Mouse (Mus musculus) megakaryocyte, adult 5-6 weeks (primary cell): ENCODE data around the gene Tbc1d24. TPM values are rescaled to one million over a fixed set of nuclear protein-coding genes. Genes with fewer than 3 reads are reported as not detected.

Experiments
- ATAC-seq: 2 replicates; pipeline ENCODE4 v1.8.0; 2016; ENCODE audit warnings: mild to moderate bottlenecking, inconsistent platforms; ENCODE audit not compliant: poor library complexity, severe bottlenecking
- total RNA-seq, 2 experiments: library from RNA; stranded (forward) in 1 of 2; stranded (reverse) in 1 of 2; fragments of 153-499, 151-499 nt in 1 of 2; fragments of 221-1000, 200-1000 nt in 1 of 2; gene quantifications; 2 replicates each; pipeline versions ENCODE4 v1.2.3 to v1.2.4; 2015 to 2017

Tbc1d24 gene
- total RNA-seq, 2 experiments from 2014 or later, result 4.6 to 5.5 TPM

DNA sequence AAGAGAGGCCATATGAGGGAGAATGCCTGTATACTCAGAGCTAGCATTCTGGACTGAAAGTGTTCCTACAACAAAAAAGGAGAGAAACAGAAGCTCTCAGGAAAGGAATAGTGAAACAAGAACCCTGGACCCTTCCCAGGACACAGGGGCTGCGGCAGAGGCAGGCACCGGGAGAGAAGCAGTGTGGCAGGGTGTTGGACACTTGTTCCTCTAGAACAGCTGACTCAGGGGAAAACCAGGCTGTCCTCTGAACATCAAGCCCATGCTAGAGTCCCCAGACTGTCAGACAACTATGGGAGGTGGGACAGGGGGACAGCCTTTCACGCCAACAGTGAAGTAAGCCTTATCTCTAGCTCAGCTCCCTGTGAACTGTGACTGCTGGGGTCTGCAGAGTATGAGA, 5.2 kb upstream of the Tbc1d24 start:
- no peak for ATAC-seq

DNA sequence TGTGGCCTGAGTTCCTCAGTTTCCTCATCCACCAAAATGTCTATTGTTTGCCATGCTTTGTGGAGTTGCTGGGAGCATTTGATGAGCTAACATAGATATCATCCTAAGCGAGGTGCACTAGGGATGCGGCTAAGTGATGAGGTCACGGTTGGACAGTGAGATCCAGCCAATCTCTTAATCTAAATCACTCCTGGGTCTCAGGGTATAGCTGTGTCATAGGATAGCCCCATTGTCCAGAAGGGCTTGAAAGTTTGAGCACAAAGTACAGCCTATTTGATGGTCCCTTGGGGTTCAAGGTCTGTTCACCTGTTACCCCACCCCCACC, 4.5 kb upstream of the Tbc1d24 start:
- ATAC-seq, result no peak

DNA sequence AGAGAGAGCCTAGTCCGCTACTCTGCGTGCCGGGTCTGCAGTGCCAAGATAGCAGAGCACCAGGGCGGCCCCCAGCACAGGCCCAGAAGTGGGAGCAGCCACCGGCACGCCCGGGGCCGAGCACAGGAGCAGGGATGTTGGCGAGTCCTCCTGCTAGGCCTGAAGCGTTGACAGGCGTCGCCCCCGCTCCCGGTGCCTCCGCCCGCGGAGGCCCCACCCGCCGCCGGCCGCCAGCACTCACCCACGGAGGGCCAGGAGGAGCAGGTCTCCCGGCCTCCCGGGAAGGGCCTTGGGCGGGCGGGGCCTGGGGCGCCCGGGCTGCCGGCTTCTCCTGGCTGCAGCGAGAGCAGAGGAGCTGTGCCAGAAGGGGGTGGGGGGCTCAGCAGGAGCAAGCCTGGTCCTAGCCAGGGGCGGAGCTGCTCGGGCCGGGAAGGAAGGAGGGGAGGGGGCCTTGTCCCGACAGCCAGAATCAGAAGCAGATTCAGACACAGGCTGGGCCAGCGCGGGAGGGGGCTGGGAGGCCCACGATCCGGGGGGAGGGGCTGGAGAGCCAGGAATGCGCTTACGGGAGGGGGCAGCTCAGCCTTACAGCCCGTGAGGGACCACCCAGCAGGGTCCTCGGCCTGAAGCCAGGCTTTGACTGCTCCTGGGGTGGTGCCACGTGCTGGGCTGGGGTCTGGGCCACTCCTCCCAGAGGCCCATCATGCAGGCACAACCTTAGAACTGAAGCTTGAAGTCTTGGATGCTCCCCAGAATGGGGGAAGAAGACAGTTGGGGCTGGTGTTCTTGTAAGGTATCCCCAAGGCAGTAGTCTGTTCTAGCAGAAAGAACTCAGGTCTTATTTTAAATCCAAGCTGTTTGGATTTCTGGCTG, 3.9 kb upstream of the Tbc1d24 start, which contains the start of gene Ntn3:
TSS of gene Ntn3 (minus strand) at position 489 of the 873 bp plus-strand sequence.
- ATAC-seq, result no peak

DNA sequence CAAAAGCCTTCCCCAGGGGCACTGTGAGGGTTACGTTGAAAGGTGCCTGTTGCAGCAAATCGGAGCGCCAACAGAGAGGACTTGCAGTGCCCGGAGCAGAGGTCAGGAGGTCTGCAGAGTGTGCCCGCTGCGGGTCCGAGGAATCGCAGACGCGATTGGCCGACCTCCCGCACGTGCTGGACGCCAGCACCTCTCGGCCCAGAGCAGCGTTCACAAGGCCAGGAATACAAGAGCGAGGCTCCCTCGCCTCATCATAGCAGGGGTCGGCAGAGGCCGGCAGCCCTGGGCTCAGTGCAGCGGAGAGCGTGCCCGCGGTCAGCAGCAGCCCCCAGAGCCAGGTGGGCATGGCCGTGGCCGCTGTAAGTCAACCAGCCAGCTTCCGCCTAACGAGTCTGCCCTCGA, 3.3 kb upstream of the Tbc1d24 start:
- ATAC-seq, result peak; percentile 22; the same call in 1 of the 2 replicates

DNA sequence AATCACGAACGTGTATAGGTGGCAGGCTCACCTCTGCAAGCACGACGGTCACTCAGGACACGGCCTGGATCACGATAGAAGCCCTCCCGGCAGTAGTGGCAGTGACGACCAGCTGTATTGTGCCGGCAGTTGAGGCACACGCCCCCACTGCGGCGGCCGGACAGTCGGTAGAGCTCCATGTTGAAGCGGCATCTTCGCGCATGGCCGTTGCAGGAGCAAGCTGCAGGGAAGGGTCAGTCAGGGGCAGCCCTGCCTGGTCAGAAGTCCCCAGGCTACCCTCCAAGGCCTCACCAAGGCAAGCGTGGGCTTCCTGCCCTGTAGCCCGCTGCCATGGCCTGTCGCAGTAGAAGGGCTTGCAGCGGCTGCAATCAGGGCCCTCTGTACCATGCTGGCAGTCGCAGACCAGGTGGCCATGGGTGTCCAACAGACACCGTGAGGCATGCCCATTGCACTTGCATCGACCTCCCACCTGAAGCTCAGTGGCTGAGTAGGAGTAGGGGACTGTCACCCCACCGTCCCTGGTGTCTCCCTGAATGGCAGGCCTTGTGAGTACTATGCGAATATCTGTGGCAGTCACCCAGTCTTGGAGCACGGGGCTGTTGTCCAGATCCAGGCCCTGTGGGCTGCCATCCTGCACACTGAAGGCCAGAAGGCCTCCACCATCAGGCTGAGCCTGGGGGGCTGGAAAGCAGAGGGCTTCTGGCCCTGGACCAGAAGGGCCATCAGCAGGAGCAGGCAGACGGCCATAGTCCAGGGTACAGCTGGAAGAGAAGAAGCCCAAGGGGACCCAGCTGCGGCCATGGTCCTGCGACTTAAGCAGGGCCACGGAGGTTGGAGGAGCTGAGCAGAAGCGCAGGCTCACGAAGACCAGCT, 2.6 kb upstream of the Tbc1d24 start:
- ATAC-seq, result no peak

DNA sequence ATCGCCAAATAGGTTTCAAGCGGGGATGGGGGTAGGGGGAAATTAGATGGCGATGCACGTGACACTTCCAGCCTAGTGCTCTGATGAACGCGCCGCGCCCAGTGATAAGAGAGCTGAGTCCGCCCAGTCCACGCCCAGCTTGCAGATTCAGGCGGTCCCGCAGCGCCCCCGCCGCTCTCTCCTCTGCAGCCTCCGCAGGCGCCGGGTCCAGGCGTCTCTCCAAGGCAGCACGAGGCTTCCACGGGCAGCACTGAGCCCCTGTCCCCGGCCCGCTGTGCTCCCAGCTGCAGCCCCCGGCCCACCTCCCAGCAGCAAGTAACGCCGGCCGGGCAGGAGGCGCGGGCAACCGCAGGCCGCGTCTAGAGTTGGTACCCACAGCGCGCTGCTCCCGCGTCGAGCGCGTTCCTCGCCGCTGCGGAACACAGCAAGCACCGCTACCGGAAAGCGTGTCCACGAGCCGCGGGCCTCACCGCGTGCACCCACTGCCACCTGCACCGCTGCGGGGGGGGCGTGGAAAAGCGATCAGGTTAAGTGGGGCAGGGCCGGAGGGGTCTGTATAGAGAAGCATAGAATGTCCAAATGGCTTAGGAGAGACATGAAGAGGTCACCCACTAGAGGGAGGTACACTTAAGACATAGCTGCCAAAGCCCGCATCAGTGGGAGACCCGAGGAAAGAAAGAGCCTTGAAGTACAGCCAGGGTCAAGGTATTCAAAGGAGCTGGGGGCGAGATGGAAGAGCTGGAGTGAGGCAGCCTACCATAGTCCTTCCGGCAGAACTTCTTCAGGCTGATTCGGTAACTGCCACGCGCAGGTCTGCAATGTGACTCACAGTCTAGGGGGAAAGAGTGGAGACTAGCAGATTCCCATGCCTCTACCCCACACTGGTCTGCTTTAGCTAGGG, 1.3 kb upstream of the Tbc1d24 start:
- peak; percentile 49 for ATAC-seq

DNA sequence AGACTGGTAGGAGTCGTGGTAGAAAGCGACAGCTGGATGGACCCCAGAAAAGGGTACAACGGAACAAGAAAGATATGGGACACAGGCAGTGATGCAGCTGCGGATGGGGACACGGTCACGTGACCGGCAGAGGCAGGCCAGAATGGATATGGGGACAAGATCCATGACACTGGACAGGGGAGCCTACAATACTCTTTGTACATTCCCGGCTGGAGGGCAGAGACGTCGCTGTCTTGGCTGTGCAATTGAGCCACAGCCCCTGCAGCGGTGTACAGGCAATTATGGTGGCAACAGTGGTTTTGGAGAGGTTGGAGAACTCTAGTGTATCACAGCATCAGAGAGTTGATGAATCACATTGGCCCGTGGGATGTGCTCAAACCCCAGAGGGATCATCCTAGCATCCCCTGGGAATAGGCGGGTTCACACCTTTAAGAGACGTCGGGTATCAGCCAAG, 573 bp upstream of the Tbc1d24 start:
- peak; percentile 17 for ATAC-seq

DNA sequence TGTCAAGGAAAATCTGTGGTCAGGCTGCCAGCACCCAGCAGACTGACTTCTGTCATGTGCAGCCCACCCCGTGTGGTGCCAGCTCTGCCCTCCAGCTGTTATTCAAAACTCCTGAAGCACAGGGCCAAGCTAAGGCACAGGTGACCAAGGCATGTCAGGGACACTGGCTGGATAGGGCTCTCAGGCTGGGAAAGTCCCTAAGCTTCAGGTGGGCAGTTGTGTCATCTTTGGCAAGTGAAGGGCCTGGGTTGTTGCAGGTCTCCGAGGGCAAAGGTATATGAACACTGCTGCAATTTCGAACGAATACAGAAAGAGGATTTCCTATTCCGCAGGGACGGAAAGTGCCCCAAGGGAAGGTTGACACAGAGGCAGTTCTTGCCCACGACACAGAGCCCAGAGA, 516 bp downstream of the Tbc1d24 start:
- no peak for ATAC-seq

DNA sequence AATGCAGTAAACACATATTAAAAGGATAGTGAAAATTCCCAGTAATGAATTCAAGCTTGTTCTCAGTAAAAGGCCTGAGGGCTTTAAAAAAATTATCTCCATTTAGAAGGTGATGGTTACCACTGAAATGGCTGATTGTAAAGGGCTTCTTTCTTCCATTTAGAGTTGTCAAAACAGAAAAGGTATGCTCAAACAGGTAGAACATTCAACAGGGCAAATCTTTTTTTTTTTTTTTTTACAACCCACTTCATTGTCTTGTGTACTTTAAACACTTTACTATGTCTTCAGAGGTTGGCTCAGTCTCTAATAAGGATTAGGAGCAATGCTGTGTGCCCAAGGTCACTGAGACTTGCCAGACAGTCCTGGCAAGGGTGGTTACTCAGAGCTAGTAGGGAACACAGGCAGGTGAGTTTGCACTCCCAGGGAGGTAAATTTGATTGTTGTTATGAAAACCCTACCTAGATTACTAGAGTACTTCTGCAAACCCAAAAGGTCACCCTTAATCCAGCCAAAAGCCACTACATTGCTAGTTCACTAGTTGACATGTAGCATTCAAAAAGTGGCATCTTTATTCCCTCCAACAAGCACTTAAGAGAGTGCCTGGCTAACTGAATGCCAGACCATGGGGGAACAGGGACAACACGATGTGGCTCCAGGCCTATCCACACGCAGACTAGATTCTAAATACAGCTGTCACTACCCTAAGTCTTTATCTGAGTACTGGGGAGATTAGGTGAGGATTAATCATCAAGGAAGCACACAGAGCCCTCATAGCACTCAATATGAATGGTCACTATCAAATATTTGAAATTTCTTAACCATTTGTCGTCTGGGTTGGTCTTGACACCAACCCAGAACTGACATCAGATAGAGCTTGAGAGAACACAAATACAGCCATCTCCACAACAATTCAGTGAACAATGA, 1.5 kb downstream of the Tbc1d24 start:
- ATAC-seq, result no peak

DNA sequence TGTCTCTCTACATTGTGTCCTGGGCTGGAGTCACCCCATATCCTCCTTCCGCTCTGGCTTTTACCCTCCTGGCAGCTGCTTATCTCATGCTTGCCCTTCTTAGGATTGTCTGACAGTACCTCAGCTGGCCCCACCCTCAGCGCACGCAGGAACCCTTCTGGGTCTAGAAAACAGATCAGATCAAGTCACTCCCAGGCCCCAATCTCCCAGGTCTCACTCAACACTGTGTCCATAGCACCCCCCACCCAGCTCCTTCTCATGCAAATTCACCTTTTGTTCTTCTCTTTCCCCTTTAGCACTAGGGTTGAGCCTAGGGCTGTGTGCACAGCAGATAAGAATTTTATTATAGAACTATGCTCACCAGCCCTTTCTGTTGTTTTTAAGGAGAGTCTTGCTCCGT, 2.3 kb downstream of the Tbc1d24 start:
- no peak for ATAC-seq

DNA sequence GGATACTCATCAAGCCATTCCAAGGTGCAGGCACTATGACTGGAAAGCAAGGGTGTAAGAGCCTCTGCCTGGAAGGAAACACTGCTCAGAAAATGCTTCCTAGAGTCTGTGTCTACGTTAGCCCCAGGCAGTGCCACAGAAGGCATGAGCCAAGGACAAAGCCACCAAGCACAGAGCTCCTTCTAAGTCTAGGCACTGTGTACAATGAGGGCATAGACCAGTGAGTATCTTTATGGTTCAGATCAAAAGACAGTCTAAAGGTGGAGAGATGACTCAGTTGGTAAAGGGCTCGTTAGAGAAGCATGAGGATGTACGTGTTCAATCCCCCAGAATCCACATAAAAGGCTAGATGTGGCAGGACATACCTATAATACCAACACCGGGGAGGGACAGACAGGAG, 4.3 kb downstream of the Tbc1d24 start:
- no peak for ATAC-seq

DNA sequence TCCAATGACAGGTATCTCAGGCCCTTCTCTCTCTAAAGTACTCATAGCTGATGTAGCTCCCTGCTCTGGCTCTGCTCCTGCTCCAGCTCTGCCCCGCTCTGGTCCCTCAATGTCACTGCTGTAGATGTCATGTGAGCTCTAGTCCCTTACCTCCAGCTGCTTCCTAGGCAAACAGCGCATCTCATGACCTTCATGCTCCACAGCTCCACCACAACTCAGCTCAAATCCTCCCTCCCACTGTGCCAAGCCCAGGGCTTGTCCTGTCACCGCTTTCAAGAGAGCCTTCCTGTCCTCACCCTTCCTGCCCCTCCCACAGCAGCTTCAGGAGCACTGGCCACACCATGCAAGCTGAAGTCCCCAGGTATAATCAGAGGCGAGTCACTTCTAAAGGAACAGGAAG, 5.6 kb downstream of the Tbc1d24 start:
- ATAC-seq, result no peak

DNA sequence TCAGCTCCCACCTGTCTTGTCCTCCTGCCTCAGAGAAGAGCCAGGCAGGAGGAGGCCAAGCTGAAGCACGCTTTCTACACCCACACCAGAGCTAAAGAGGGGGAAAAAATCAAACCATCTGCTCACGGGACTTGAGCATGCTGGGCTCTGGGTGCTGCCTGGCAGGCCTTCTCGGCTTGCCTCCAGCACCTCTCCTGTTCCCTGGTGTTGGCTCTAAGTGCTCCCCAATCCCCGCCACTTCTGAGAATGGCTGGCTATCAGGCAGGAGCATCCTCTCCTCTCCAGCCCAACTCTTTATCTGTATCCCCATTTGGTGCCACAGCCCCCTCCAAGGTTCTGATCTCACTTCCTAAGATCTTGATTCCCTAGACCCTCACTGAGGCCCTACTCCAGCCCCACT, 6.1 kb downstream of the Tbc1d24 start:
- ATAC-seq, result no peak

DNA sequence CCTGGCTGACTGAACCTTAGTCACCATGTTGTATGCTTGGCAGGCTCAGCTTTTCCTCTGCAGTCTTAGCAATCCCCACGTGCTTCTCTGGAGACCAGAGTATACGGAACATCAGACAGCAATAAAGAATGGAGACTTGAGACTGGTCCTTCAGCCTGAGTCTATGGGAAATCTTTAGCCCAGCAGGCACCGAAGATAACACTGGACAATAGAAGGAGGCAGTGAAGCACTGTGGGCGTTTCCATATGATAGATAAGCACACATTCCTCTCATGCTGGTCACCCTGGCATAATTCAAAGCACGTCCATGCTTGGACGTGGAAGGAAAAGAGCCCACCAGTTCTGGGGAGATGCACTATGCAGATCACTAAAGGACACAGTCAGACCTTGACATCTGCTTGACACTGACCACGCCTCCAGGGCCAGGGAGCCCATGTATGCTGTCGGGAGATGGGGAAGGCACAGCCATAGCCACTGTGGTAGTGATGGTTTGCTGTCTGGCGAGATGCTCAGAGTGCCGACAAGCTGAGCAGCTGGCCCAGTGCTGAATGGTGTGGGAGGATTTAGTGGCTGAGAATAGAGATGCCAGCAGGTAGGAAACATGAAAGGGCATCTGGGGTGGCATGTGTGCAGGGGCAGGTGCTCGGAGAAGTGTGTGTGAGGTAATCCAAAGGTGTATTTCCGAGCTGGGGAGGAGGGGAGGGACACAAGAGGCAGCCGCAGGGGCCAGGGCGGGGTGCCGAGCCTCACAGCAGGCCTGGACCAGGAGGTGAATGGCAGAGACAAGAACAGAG, 8.1 kb downstream of the Tbc1d24 start:
- ATAC-seq, result no peak

DNA sequence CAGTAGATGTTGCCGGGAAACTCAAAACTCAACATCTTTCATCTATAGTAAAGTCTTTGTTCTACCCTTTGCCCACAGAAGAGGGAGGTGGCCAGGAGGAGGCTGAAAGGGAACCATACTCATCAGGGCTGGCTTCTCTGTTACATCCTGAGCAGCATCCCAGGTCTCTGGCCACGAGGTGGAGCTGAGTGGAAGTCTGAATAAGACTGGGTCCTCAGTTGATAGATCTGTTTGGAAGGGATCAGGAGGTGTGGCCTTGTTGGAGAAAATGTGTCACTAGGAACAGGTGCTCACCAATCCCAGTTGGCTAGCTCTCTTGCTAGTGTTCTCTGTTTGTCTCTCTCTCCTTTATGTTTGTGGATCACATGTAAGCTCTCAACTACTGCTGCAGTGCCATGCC, 10.0 kb downstream of the Tbc1d24 start:
- no peak for ATAC-seq

DNA sequence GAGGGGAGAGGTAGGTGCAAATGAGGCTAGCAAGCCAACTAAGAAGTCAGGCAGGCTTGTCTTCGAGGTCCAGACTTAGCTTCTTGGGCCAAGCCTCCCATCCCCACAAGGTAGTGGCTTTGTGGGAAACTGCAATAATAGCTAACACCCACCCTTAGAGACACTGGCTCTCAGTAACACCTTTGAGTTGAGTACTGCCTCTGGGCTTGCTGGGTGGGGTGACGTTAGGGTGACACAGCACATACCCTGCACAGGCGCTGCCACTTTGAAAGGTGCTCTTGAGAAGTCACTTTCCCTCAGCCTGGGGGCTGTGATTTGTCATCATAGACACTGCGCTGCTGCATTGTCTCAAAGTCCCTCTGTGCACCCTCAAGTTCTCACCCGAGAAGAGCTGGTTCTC, 11.6 kb downstream of the Tbc1d24 start:
- ATAC-seq, result no peak

DNA sequence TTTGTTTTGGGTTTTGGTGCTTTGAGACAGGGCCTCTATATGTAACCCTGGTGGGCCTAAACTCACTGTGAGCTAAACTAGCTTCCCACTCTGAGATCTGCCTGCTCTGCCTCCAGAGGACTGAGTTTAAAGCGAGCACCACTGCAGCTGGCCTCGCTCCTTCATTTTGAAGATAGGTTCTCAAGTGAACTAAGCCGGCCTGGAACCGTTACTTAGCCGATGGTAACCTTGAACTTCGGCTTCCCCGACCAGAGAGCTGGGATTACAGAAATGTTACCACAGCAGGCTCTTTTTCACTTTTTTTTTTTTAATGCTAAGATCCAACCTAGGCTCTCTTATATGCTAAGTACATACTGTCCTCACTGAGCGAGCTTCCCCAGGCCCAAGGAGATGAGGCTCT, 12.1 kb downstream of the Tbc1d24 start:
- ATAC-seq, result no peak

DNA sequence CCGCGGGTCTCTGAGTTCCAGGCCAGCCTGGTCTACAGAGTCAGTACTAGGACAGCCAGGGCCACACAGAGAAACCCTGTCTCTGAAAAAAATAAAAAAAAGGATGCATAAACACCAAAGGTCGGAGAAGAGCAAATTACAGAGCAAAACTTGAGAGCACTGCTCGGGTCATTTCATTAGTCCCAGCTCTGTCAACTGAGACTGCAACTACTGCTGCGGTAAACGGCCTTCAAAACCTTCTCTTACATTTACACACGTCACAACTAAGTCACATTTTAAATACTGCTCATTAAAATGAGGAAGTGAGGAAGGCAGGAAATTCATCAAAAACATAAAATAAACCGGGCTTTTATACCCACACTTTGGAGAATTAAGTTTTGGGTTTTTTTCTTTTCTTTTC, 12.5 kb downstream of the Tbc1d24 start:
- peak; percentile 65 for ATAC-seq

DNA sequence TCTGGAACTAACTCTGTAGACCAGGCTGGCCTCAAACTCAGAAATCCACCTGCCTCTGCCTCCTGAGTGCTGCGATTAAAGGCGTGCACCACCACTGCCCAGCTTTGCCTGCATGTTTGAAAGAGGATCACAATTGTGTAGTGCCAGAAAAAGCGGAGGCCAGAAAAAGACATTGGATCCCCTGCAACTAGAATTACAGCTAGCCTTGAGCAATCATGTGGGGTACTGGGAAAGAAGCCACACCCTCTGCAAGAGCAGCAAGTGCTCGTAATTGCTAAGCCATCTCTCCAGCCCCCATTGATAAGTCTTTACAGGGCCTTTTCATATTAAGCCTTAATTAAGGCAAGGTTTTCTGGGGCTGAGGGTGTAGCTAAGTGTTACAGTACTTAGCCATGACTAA, 13.9 kb downstream of the Tbc1d24 start:
- ATAC-seq, result peak; percentile 51; the same call in 1 of the 2 replicates
